Comparison of ENCODE assay signal across 9 mouse cellular contexts in the genomic region with DNA sequence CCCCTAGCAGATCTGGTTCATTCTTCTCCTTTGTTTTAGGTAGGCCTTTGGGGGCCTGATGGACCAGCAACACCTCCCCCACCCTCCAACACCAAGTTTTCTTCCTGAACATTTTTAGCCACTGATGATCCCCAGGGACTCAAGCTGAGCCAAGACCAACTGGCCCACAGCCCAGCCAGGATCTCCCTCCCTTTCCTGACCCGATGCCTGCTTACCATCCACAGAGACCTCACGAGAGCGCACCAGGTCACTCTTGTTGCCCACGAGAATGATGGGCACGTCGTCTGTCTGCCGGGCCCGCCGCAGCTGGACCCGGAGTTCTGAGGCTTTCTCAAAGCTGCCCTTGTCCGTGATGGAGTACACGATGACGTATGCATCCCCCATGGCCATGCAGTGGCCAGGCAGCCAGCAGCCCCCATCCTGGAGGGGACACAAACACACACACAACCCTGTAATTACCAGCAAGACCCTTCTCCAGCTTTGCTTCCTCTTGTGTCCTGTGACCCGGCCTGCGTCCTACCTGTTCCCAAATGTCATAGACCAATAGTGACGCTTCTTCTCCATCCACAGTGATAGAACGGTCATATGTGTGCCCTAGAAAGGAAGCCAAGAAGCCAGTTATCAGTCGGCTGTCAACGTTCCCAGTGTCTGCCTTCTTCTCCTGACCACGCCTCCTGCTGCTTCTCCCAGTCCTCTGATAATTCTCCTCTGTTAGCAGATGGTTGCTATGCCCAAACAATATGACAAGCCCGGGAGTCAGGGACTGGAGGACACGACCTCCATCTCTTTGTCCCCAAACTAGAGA. TPM values are rescaled to one million over a fixed set of nuclear protein-coding genes. Genes with fewer than 3 reads are reported as not detected.
A peak's percentile ranks its signal among the peaks of the same experiment; 100 is the strongest.
DNase-seq lines count a peak whose midpoint lies in the region; ATAC-seq and TF ChIP-seq lines count a peak whose summit lies in the region.
"Had no signal": no experiment of that assay in that cellular context is flagged by ENCODE, and none has a peak within 500 bp of the region (broad histone marks: within the 10 kb centered on the region; RNA-seq: fewer than 3 reads in every experiment).

No protein-coding gene starts in this region.

- peak; percentile 39 for TF ChIP-seq POLR2A in heart, adult 2 months (IDR thresholded peaks at IDR 0.05; ENCODE audit: insufficient read depth, low read depth, low read length)

- H3K4me2 ChIP-seq in kidney, postnatal 0 days (ENCODE audit: low read length), result peak overlapping the region; percentile 67
- H3K4me2 ChIP-seq in stomach, embryonic 16.5 days (ENCODE audit: low read depth, low read length), result 0 out of 2 replicates have a peak overlapping the region, but pooled peaks have one; percentile 62
- H3K4me2 ChIP-seq in forebrain, embryonic 13.5 days, result no peak overlapping the region
- no peak overlapping the region for H3K4me2 ChIP-seq in hindbrain, embryonic 14.5 days (replicated peaks)

- intact Hi-C loops in heart, adult 2 months (cut with DNase I), result loop anchor here (1.0 kb wide), 2 partner anchors 12 to 20 kb away; partner anchors contain the start of gene Ciao2b

- peak overlapping the region; percentile 59 for H3K4me3 ChIP-seq in heart, adult 2 months
- H3K4me3 ChIP-seq in kidney, postnatal 0 days (replicated peaks; ENCODE audit: low read depth, low read length), result no peak overlapping the region
- 0 out of 2 replicates have a peak overlapping the region, but pooled peaks have one; percentile 47 for H3K4me3 ChIP-seq in stomach, embryonic 16.5 days (replicated peaks; ENCODE audit: low read length)
- H3K4me3 ChIP-seq in forebrain, embryonic 13.5 days, result no peak overlapping the region
- H3K4me3 ChIP-seq in hindbrain, embryonic 14.5 days (replicated peaks; ENCODE audit: low read length), result no peak overlapping the region

- TF ChIP-seq EP300 in heart, adult 2 months (IDR thresholded peaks at IDR 0.05; ENCODE audit: insufficient read depth, low read depth, low read length), result peak; percentile 71

- ATAC-seq in kidney, postnatal 0 days (replicated peaks; ENCODE audit: low FRiP score, low read depth), result no peak
- no peak for ATAC-seq in stomach, embryonic 16.5 days (ENCODE audit: insufficient read depth, low FRiP score)
- no peak for ATAC-seq in forebrain, embryonic 13.5 days
- no peak for ATAC-seq in hindbrain, embryonic 14.5 days (ENCODE audit: low FRiP score)

- H3K9ac ChIP-seq in heart, adult 2 months (ENCODE audit: low read depth, low read length), result peak overlapping the region; percentile 92
- no peak overlapping the region for H3K9ac ChIP-seq in kidney, postnatal 0 days (ENCODE audit: low read depth, low read length)
- no peak overlapping the region for H3K9ac ChIP-seq in stomach, embryonic 16.5 days (ENCODE audit: low read length)
- H3K9ac ChIP-seq in forebrain, embryonic 13.5 days, result no peak overlapping the region
- H3K9ac ChIP-seq in hindbrain, embryonic 14.5 days, result no peak overlapping the region
- H3K9ac ChIP-seq: hindbrain, embryonic 15.5 days had no signal

- H3K36me3 ChIP-seq in heart, adult 2 months (ENCODE audit: control insufficient read depth, insufficient read depth, low read length), result peaks cover 12% of the 10 kb centered on the region
- H3K36me3 ChIP-seq in kidney, postnatal 0 days (ENCODE audit: insufficient read depth, low read length), result 0 out of 2 replicates have a peak, but pooled peaks cover 5% of the 10 kb centered on the region
- H3K36me3 ChIP-seq in stomach, embryonic 16.5 days (ENCODE audit: control insufficient read depth, insufficient read depth, low read length), result no peaks in the 10 kb centered on the region
- peaks cover 5% of the 10 kb centered on the region; the same call in 1 of the 2 replicates for H3K36me3 ChIP-seq in forebrain, embryonic 13.5 days (ENCODE audit: poor library complexity, severe bottlenecking)
- H3K36me3 ChIP-seq in hindbrain, embryonic 14.5 days (replicated peaks; ENCODE audit: control insufficient read depth, insufficient read depth), result no peaks in the 10 kb centered on the region
- H3K36me3 ChIP-seq: hindbrain, embryonic 15.5 days had no signal

- no peak for TF ChIP-seq CTCF in heart, adult 2 months (IDR thresholded peaks at IDR 0.05)
- no peak for TF ChIP-seq CTCF in kidney, postnatal 0 days (IDR thresholded peaks at IDR 0.05; ENCODE audit: low read depth)

- H3K4me1 ChIP-seq in heart, adult 2 months (ENCODE audit: control insufficient read depth, insufficient read depth, low read length), result peaks cover 9% of the 10 kb centered on the region
- H3K4me1 ChIP-seq in kidney, postnatal 0 days (replicated peaks; ENCODE audit: insufficient read depth, low read length), result peaks cover 12% of the 10 kb centered on the region; the same call in 1 of the 2 replicates
- peaks cover 14% of the 10 kb centered on the region; the same call in 1 of the 2 replicates for H3K4me1 ChIP-seq in stomach, embryonic 16.5 days (ENCODE audit: control insufficient read depth, insufficient read depth, low read length)
- H3K4me1 ChIP-seq in forebrain, embryonic 13.5 days, result peaks cover 7% of the 10 kb centered on the region
- H3K4me1 ChIP-seq in hindbrain, embryonic 14.5 days (replicated peaks; ENCODE audit: control insufficient read depth, insufficient read depth, low read length), result peaks cover 8% of the 10 kb centered on the region; the same call in 1 of the 2 replicates

- no peaks in the 10 kb centered on the region for H3K79me2 ChIP-seq in heart, adult 2 months (replicated peaks; ENCODE audit: control insufficient read depth, insufficient read depth, low read length)

- peak; percentile 17 for DNase-seq in urinary bladder, postnatal 14 days (ENCODE audit: low spot score)
- no peak for DNase-seq in urinary bladder, postnatal 10 days (ENCODE audit: low spot score)
- DNase-seq in heart, adult 2 months, result peak; percentile 81 to 88
- no peak for DNase-seq in kidney, postnatal 0 days (ENCODE audit: low spot score)
- no peak for DNase-seq in T-cell, adult 2 months (ENCODE audit: low spot score)
- DNase-seq in hindbrain, embryonic 14.5 days (ENCODE audit: low spot score), result no peak

- H3K9me3 ChIP-seq in kidney, postnatal 0 days (replicated peaks; ENCODE audit: low read length), result no peaks in the 10 kb centered on the region
- no peaks in the 10 kb centered on the region for H3K9me3 ChIP-seq in stomach, embryonic 16.5 days (replicated peaks; ENCODE audit: control insufficient read depth, low read length)
- H3K9me3 ChIP-seq in forebrain, embryonic 13.5 days (replicated peaks), result no peaks in the 10 kb centered on the region
- H3K9me3 ChIP-seq in hindbrain, embryonic 14.5 days (ENCODE audit: control insufficient read depth, low read length), result no peaks in the 10 kb centered on the region
- H3K9me3 ChIP-seq: hindbrain, embryonic 15.5 days had no signal

- 7% methylated on average over 22 of the region's 22 CpGs for WGBS in heart, adult 2 months
- WGBS in kidney, postnatal 0 days, result 67% methylated on average over 22 of the region's 22 CpGs
- 73% methylated on average over 22 of the region's 22 CpGs for WGBS in stomach, embryonic 16.5 days
- WGBS in forebrain, embryonic 13.5 days, result 81% methylated on average over 22 of the region's 22 CpGs
- 73% methylated on average over 22 of the region's 22 CpGs for WGBS in hindbrain, embryonic 14.5 days

- peak overlapping the region; percentile 93 for H3K27ac ChIP-seq in heart, adult 2 months
- no peak overlapping the region for H3K27ac ChIP-seq in kidney, postnatal 0 days
- no peak overlapping the region for H3K27ac ChIP-seq in stomach, embryonic 16.5 days (ENCODE audit: low read length)
- no peak overlapping the region for H3K27ac ChIP-seq in forebrain, embryonic 13.5 days
- no peak overlapping the region for H3K27ac ChIP-seq in hindbrain, embryonic 14.5 days
- H3K27ac ChIP-seq: hindbrain, embryonic 15.5 days had no signal

- H3K27me3 ChIP-seq in heart, adult 2 months (ENCODE audit: control insufficient read depth, insufficient read depth, low read length), result no peaks in the 10 kb centered on the region
- no peaks in the 10 kb centered on the region for H3K27me3 ChIP-seq in kidney, postnatal 0 days (ENCODE audit: insufficient read depth, low read length)
- H3K27me3 ChIP-seq in stomach, embryonic 16.5 days (ENCODE audit: control insufficient read depth, insufficient read depth, low read length), result peaks cover 8% of the 10 kb centered on the region; the same call in 1 of the 2 replicates
- H3K27me3 ChIP-seq in forebrain, embryonic 13.5 days, result peaks cover 22% of the 10 kb centered on the region
- H3K27me3 ChIP-seq in hindbrain, embryonic 14.5 days (ENCODE audit: control insufficient read depth, insufficient read depth, low read length), result peaks cover 27% of the 10 kb centered on the region

RNA-seq across cellular contexts. Expression of gene Rrad, which starts 1.6 kb away (rescaled TPM):
- 100 to 1,000 TPM; 123 to 414 TPM for total RNA-seq in heart, adult 2 months (2021)
- polyA plus RNA-seq in heart, adult 2 months (2012; rRNA removed), result 205 and 316 TPM in 2 replicates
- 13.5 and 15.7 TPM in 2 replicates for polyA plus RNA-seq in kidney, postnatal 0 days (2015; fragmentation: Nextera tagmentation; extraction: Ambion mirVana)
- 9.2 and 14.4 TPM in 2 replicates for polyA plus RNA-seq in stomach, embryonic 16.5 days (2015; fragmentation: Nextera tagmentation; extraction: Ambion mirVana)
- polyA plus RNA-seq in forebrain, embryonic 13.5 days (2015; fragmentation: Nextera tagmentation; extraction: Ambion mirVana), result 1.3 and 2.4 TPM in 2 replicates
- polyA plus RNA-seq in hindbrain, embryonic 14.5 days (2014; fragmentation: Nextera tagmentation; extraction: Ambion mirVana), result 3.9 and 4.3 TPM in 2 replicates

RNA-seq across cellular contexts. Expression of gene Cdh16, which starts 5.3 kb away (rescaled TPM):
- 1 to 10 TPM; 3.3 to 4.3 TPM for total RNA-seq in heart, adult 2 months (2021)
- polyA plus RNA-seq in heart, adult 2 months (2012; rRNA removed), result 7.1 and 11.0 TPM in 2 replicates
- 439 and 476 TPM in 2 replicates for polyA plus RNA-seq in kidney, postnatal 0 days (2015; fragmentation: Nextera tagmentation; extraction: Ambion mirVana)
- polyA plus RNA-seq in stomach, embryonic 16.5 days (2015; fragmentation: Nextera tagmentation; extraction: Ambion mirVana), result 1.6 and 2.0 TPM in 2 replicates
- not detected in 2 replicates for polyA plus RNA-seq in forebrain, embryonic 13.5 days (2015; fragmentation: Nextera tagmentation; extraction: Ambion mirVana)
- polyA plus RNA-seq in hindbrain, embryonic 14.5 days (2014; fragmentation: Nextera tagmentation; extraction: Ambion mirVana), result not detected in 2 replicates
- polyA plus RNA-seq: hindbrain, embryonic 15.5 days had no signal

RNA-seq across cellular contexts. Expression of gene Ciao2b, which starts 12.3 kb away (rescaled TPM):
- 10 to 100 TPM; 63.9 to 66.9 TPM for total RNA-seq in heart, adult 2 months (2021)
- polyA plus RNA-seq in heart, adult 2 months (2012; rRNA removed), result 51.6 and 58.1 TPM in 2 replicates
- 92.7 and 93.0 TPM in 2 replicates for polyA plus RNA-seq in kidney, postnatal 0 days (2015; fragmentation: Nextera tagmentation; extraction: Ambion mirVana)
- 92.6 and 93.6 TPM in 2 replicates for polyA plus RNA-seq in stomach, embryonic 16.5 days (2015; fragmentation: Nextera tagmentation; extraction: Ambion mirVana)
- 140 and 149 TPM in 2 replicates for polyA plus RNA-seq in forebrain, embryonic 13.5 days (2015; fragmentation: Nextera tagmentation; extraction: Ambion mirVana)
- 109 and 128 TPM in 2 replicates for polyA plus RNA-seq in hindbrain, embryonic 14.5 days (2014; fragmentation: Nextera tagmentation; extraction: Ambion mirVana)

RNA-seq across cellular contexts. Expression of gene Pdp2, which starts 38.3 kb away (rescaled TPM):
- 10 to 100 TPM; 18.4 to 35.8 TPM for total RNA-seq in heart, adult 2 months (2021)
- 10.0 and 18.8 TPM in 2 replicates for polyA plus RNA-seq in heart, adult 2 months (2012; rRNA removed)
- 12.6 and 14.5 TPM in 2 replicates for polyA plus RNA-seq in kidney, postnatal 0 days (2015; fragmentation: Nextera tagmentation; extraction: Ambion mirVana)
- polyA plus RNA-seq in stomach, embryonic 16.5 days (2015; fragmentation: Nextera tagmentation; extraction: Ambion mirVana), result 13.3 and 14.1 TPM in 2 replicates
- 15.2 and 17.2 TPM in 2 replicates for polyA plus RNA-seq in forebrain, embryonic 13.5 days (2015; fragmentation: Nextera tagmentation; extraction: Ambion mirVana)
- 18.7 and 19.7 TPM in 2 replicates for polyA plus RNA-seq in hindbrain, embryonic 14.5 days (2014; fragmentation: Nextera tagmentation; extraction: Ambion mirVana)

Comparison
In these comparisons a context has a peak if more than half of its experiments do, and no peak if none do; other contexts are left out.
1. DNase-seq: peak in urinary bladder, postnatal 14 days (single experiment) and heart, adult 2 months (2 of 2); none in urinary bladder, postnatal 10 days (single experiment), kidney, postnatal 0 days (single experiment), T-cell, adult 2 months (single experiment) and hindbrain, embryonic 14.5 days (single experiment).
2. H3K4me3 ChIP-seq: peak in heart, adult 2 months (single experiment) and stomach, embryonic 16.5 days (single experiment); none in kidney, postnatal 0 days (single experiment), forebrain, embryonic 13.5 days (single experiment) and hindbrain, embryonic 14.5 days (single experiment).
3. H3K4me2 ChIP-seq: peak in kidney, postnatal 0 days (single experiment) and stomach, embryonic 16.5 days (single experiment); none in forebrain, embryonic 13.5 days (single experiment) and hindbrain, embryonic 14.5 days (single experiment).
4. RNA of gene Rrad, which starts 1.6 kb away (polyA plus RNA-seq): 205 to 316 TPM in heart, adult 2 months; 9.2 to 14.4 TPM in stomach, embryonic 16.5 days, 13.5 to 15.7 TPM in kidney, postnatal 0 days, 3.9 to 4.3 TPM in hindbrain, embryonic 14.5 days and 1.3 to 2.4 TPM in forebrain, embryonic 13.5 days; every median in the first group is over 10 times any median in the second.
5. RNA of gene Cdh16, which starts 5.3 kb away (polyA plus RNA-seq): 439 to 476 TPM in kidney, postnatal 0 days; 7.1 to 11.0 TPM in heart, adult 2 months, 1.6 to 2.0 TPM in stomach, embryonic 16.5 days, not detected in hindbrain, embryonic 14.5 days and not detected in forebrain, embryonic 13.5 days; every median in the first group is over 10 times any median in the second.